Mouse (Mus musculus) MEL (cell line): ENCODE measurements around the gene Inpp5a. TPM values are rescaled to one million over a fixed set of nuclear protein-coding genes. Genes with fewer than 3 reads are reported as not detected.

Source experiments
- DNase-seq: peaks from one replicate; pipeline ENCODE4 v3.0.0; 2011; ENCODE audit warnings: low read depth, low spot score
- H3K27ac ChIP-seq: 2 replicates; pipeline ENCODE4 v1.5.1; 2012; ENCODE audit warnings: low read depth, mild to moderate bottlenecking, control low read depth, low read length, moderate library complexity; ENCODE audit not compliant: control insufficient read depth
- H3K27me3 ChIP-seq, 2 experiments: fragments of 150-350 bp in 1 of 2; sonication (generic) in 1 of 2; 2 replicates each; pipeline ENCODE4 v1.6.1; 2012; ENCODE audit warnings: low read length in 2 of 2, mild to moderate bottlenecking in 2 of 2, improper control_type of control experiment in 1 of 2, moderate library complexity in 1 of 2; ENCODE audit not compliant: insufficient read depth in 2 of 2, control insufficient read depth in 1 of 2
- H3K36me3 ChIP-seq, 2 experiments: 2 replicates each; pipeline ENCODE4 v1.6.1; 2012 to 2014; ENCODE audit warnings: low read length in 2 of 2, improper control_type of control experiment in 1 of 2, inconsistent platforms in 1 of 2, mild to moderate bottlenecking in 1 of 2; ENCODE audit not compliant: insufficient read depth in 2 of 2, control insufficient read depth in 1 of 2
- H3K4me1 ChIP-seq, 2 experiments: fragments of 150-350 bp in 1 of 2; sonication (generic) in 1 of 2; 2 replicates each; pipeline ENCODE4 v1.6.1; 2012; ENCODE audit warnings: low read length in 2 of 2, improper control_type of control experiment in 1 of 2, mild to moderate bottlenecking in 1 of 2; ENCODE audit not compliant: insufficient read depth in 2 of 2, control insufficient read depth in 1 of 2
- H3K4me3 ChIP-seq, 2 experiments: fragments of 150-350 bp in 1 of 2; sonication (generic) in 1 of 2; 2 replicates each; pipeline ENCODE4 v1.5.1; 2012; ENCODE audit warnings: low read depth in 2 of 2, low read length in 2 of 2, mild to moderate bottlenecking in 2 of 2, moderate library complexity in 2 of 2, control low read depth in 1 of 2, improper control_type of control experiment in 1 of 2; ENCODE audit not compliant: control insufficient read depth in 1 of 2, insufficient read depth in 1 of 2
- H3K79me2 ChIP-seq: 2 replicates; pipeline ENCODE4 v1.6.1; 2012; ENCODE audit warnings: mild to moderate bottlenecking, low read length, moderate library complexity; ENCODE audit not compliant: control insufficient read depth, poor library complexity, insufficient read depth
- H3K9ac ChIP-seq: 2 replicates; pipeline ENCODE4 v1.6.1; 2012; ENCODE audit warnings: low read depth, mild to moderate bottlenecking, control low read depth, low read length, moderate library complexity; ENCODE audit not compliant: control insufficient read depth, poor library complexity, severe bottlenecking
- H3K9me3 ChIP-seq: fragments of 150-350 bp; sonication (generic); replicated peaks from 2 replicates; pipeline ENCODE4 v1.6.1; 2012; ENCODE audit warnings: mild to moderate bottlenecking, low read length, improper control_type of control experiment, moderate library complexity; ENCODE audit not compliant: insufficient read depth
- E2F4 ChIP-seq: IDR thresholded peaks from 2 replicates; pipeline ENCODE4 v1.6.1; 2011; ENCODE audit warnings: low read depth, low read length, improper control_type of control experiment, borderline replicate concordance
- ELF1 ChIP-seq: IDR thresholded peaks from 2 replicates; pipeline ENCODE4 v1.6.1; 2014; ENCODE audit warnings: low read depth, mild to moderate bottlenecking, inconsistent platforms, low read length, improper control_type of control experiment, moderate library complexity
- HCFC1 ChIP-seq: IDR thresholded peaks from 2 replicates; pipeline ENCODE4 v1.6.1; 2012; ENCODE audit warnings: low read depth, mild to moderate bottlenecking, inconsistent platforms, low read length, improper control_type of control experiment, moderate library complexity
- JUND ChIP-seq: IDR thresholded peaks from 2 replicates; pipeline ENCODE4 v1.6.1; 2011; ENCODE audit warnings: low read depth, mild to moderate bottlenecking, improper control_type of control experiment, low read length
- MAZ ChIP-seq: IDR thresholded peaks from 2 replicates; pipeline ENCODE4 v1.6.1; 2012; ENCODE audit warnings: low read depth, mild to moderate bottlenecking, inconsistent platforms, low read length, improper control_type of control experiment
- MEF2A ChIP-seq: IDR thresholded peaks from 2 replicates; pipeline ENCODE4 v1.6.1; 2014; ENCODE audit warnings: low read depth, mild to moderate bottlenecking, inconsistent platforms, low read length, improper control_type of control experiment; ENCODE audit not compliant: poor library complexity, insufficient replicate concordance, severe bottlenecking; ENCODE audit errors: extremely low read depth
- MYB ChIP-seq: IDR thresholded peaks from 2 replicates; pipeline ENCODE4 v1.6.1; 2011; ENCODE audit warnings: mild to moderate bottlenecking, low read depth, low read length, improper control_type of control experiment
- MYC ChIP-seq: IDR thresholded peaks from 2 replicates; pipeline ENCODE4 v1.6.1; 2011; ENCODE audit warnings: low read depth, mild to moderate bottlenecking, low read length, improper control_type of control experiment, moderate library complexity
- POLR2A ChIP-seq, 2 experiments: IDR thresholded peaks; 2 replicates each; pipeline ENCODE4 v1.6.1; 2011 to 2012; ENCODE audit warnings: low read length in 2 of 2, mild to moderate bottlenecking in 2 of 2, control low read depth in 1 of 2, improper control_type of control experiment in 1 of 2, low read depth in 1 of 2, moderate library complexity in 1 of 2; ENCODE audit not compliant: control insufficient read depth in 1 of 2, insufficient read depth in 1 of 2, poor library complexity in 1 of 2
- POLR2AphosphoS2 ChIP-seq: IDR thresholded peaks from 2 replicates; pipeline ENCODE4 v1.6.1; 2011; ENCODE audit warnings: low read length, improper control_type of control experiment
- POLR2AphosphoS5 ChIP-seq: IDR thresholded peaks from 2 replicates; pipeline ENCODE4 v1.6.1; 2012; ENCODE audit warnings: low read depth, borderline replicate concordance, mild to moderate bottlenecking, inconsistent platforms, low read length, moderate library complexity, mixed read lengths
- RAD21 ChIP-seq: IDR thresholded peaks from 2 replicates; pipeline ENCODE4 v1.6.1; 2011; ENCODE audit warnings: mild to moderate bottlenecking, low read depth, low read length, improper control_type of control experiment
- SIN3A ChIP-seq: IDR thresholded peaks from 2 replicates; pipeline ENCODE4 v1.6.1; 2012; ENCODE audit warnings: low read length, improper control_type of control experiment, inconsistent platforms
- SMC3 ChIP-seq: IDR thresholded peaks from 2 replicates; pipeline ENCODE4 v1.6.1; 2011; ENCODE audit warnings: low read depth, low read length, improper control_type of control experiment
- ZC3H11A ChIP-seq: IDR thresholded peaks from 2 replicates; pipeline ENCODE4 v1.6.1; 2012; ENCODE audit warnings: low read depth, mild to moderate bottlenecking, inconsistent platforms, low read length, improper control_type of control experiment
- ZNF384 ChIP-seq: IDR thresholded peaks from 2 replicates; pipeline ENCODE4 v1.6.1; 2012; ENCODE audit warnings: low read depth, mild to moderate bottlenecking, inconsistent platforms, low read length, improper control_type of control experiment
- polyA plus RNA-seq, 2 experiments: library from polyadenylated mRNA; stranded (reverse) in 1 of 2; unstranded in 1 of 2; fragments of >175 nt in 1 of 2; fragments of >200 nt in 1 of 2; gene quantifications; 2 replicates each; pipeline versions ENCODE4 v1.2.1 to v1.2.4; 2012; ENCODE audit warnings: low replicate concordance in 2 of 2, low read depth in 1 of 2; ENCODE audit not compliant: insufficient read length in 2 of 2, insufficient read depth in 1 of 2, missing spikeins in 1 of 2
- total RNA-seq: library from RNA; depleted of rRNA; stranded (reverse); fragments of 300-350 nt; gene quantifications from 2 replicates; pipeline ENCODE4 v1.2.3, GENCODE M21; 2012

Inpp5a gene
- total and polyA plus RNA-seq, 3 experiments: 5.7 to 14.4 TPM; not detected in 1

DNA sequence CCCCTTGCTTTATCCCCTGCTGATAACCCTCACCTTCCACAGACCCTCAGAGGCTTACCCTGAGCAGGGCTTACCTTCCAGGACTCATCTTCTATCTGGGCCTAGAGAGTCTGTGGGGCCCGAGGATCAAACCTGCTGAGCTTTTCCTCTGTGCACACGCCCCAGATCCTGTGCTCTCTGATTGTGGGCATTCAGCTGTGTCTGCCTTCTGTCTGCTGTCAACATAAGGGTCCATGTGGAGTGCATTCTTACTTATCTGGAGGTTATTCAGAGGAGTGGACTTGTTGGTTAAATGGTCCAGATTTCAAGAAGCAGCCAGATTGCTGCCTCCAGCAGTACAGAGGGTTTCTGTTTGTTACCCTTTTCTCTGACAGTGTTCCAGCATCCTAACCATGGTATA lies 63.3 kb downstream of the Inpp5a start:
- DNase-seq: no peak
- Histone ChIP-seq H3K27ac (no peak overlapping the region), H3K9ac (no peak overlapping the region), H3K36me3 (no peaks in the 10 kb centered on the region), H3K27me3 (no peaks in the 10 kb centered on the region), H3K4me3 (no peak overlapping the region), H3K9me3 (no peaks in the 10 kb centered on the region), H3K79me2 (no peaks in the 10 kb centered on the region), H3K4me1 (no peaks in the 10 kb centered on the region)
- TF ChIP-seq MEF2A (no peak), MYB (no peak), POLR2A (IDR thresholded peaks at IDR 0.05; ENCODE audit: control insufficient read depth in 1 of 2, insufficient read depth in 1 of 2, low read depth in 1 of 2, low read length in 2 of 2, poor library complexity in 1 of 2) (no peak), HCFC1 (no peak), SMC3 (no peak), ZC3H11A (no peak), ZNF384 (no peak), MYC (no peak), POLR2AphosphoS2 (no peak), E2F4 (no peak)

DNA sequence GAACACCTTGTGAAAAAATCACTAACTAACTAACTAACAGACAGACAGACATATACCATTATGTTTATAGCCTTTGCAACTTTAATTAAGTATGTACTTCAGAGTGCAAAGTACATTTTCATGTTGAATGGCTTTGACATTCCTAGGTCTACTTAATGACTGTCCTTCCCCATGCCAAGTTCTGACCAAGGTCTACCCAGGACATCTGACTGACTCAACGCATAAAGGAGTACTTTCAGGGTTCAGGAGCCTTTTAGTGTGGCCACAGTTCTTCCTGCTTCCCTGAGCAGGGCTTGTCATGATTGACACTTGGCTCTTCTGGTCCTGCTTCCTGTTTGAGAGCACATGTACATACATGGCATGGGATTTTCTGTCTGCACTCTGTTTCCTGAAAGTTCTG lies 64.3 kb downstream of the Inpp5a start:
- H3K79me2 ChIP-seq: no peaks in the 10 kb centered on the region
- no peak overlapping the region for H3K4me3 ChIP-seq
- no peak overlapping the region for H3K27ac ChIP-seq
- no peaks in the 10 kb centered on the region for H3K27me3 ChIP-seq
- DNase-seq: no peak
- H3K9me3 ChIP-seq: no peaks in the 10 kb centered on the region
- TF ChIP-seq MYC: no peak
- no peak for TF ChIP-seq MEF2A
- no peak for TF ChIP-seq MAZ
- no peak for TF ChIP-seq ZC3H11A
- no peak for TF ChIP-seq JUND
- no peak for TF ChIP-seq RAD21
- no peak for TF ChIP-seq POLR2AphosphoS2
- no peak for TF ChIP-seq POLR2A (IDR thresholded peaks at IDR 0.05; ENCODE audit: control insufficient read depth in 1 of 2, insufficient read depth in 1 of 2, low read depth in 1 of 2, low read length in 2 of 2, poor library complexity in 1 of 2)
- TF ChIP-seq POLR2AphosphoS5: no peak
- no peak for TF ChIP-seq HCFC1
- no peak for TF ChIP-seq ELF1
- TF ChIP-seq SIN3A: no peak
- H3K36me3 ChIP-seq: no peaks in the 10 kb centered on the region
- H3K9ac ChIP-seq: no peak overlapping the region
- no peaks in the 10 kb centered on the region for H3K4me1 ChIP-seq
